Comparison of ENCODE assay signal across 19 mouse cellular contexts in the genomic region with DNA sequence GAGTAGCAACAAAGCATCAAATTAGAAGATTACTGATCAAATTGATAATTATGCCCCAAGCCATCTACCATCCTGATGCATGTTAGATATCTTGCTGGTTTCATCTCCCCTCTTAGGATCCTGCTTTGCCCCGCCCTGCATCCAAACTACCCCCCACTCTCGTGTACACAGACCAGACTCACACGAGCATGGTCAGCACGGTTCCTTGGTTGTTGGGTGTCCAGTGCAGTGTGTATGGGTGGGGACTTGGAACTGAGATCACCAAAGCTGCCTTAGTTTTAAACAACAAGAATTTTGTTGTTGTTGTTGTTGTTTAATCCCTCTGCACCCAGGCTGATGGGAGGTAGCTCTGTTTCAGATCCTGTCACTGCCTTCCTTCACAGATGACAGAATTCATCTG.
DNase-seq lines count a peak whose midpoint lies in the region; ATAC-seq and TF ChIP-seq lines count a peak whose summit lies in the region.
"Had no signal": no experiment of that assay in that cellular context is flagged by ENCODE, and none has a peak within 500 bp of the region (broad histone marks: within the 10 kb centered on the region; RNA-seq: fewer than 3 reads in every experiment).

No protein-coding gene starts in this region.

- no peaks in the 10 kb centered on the region for H3K36me3 ChIP-seq in kidney, adult 2 months (ENCODE audit: control insufficient read depth, insufficient read depth, low read length)
- H3K36me3 ChIP-seq in kidney, embryonic 16.5 days (ENCODE audit: insufficient read depth, low read length) = peaks cover 11% of the 10 kb centered on the region; the same call in 1 of the 2 replicates
- H3K36me3 ChIP-seq in lung, embryonic 16.5 days (ENCODE audit: control insufficient read depth, insufficient read depth, low read length) = peaks cover 8% of the 10 kb centered on the region
- H3K36me3 ChIP-seq in embryonic facial prominence, embryonic 15.5 days = peaks cover 12% of the 10 kb centered on the region; the same call in 1 of the 2 replicates
- H3K36me3 ChIP-seq: hindbrain, embryonic 12.5 days had no signal

- intact Hi-C loops in gastrocnemius, adult 2 months (cut with DNase I) = no loop called here
- intact Hi-C loops in gastrocnemius, postnatal 14 days (cut with DNase I; ENCODE audit: low total_unique reads) = no loop called here

- TF ChIP-seq CTCF in gastrocnemius, adult 2 months (IDR thresholded peaks at IDR 0.05) = no peak
- no peak for TF ChIP-seq CTCF in kidney, adult 2 months (conservative IDR thresholded peaks at IDR 0.05; ENCODE audit: insufficient read depth, insufficient read length, low read depth, low read length)
- TF ChIP-seq CTCF in lung, adult 2 months (IDR thresholded peaks at IDR 0.05; ENCODE audit: insufficient read depth, low read length) = no peak

- no peak overlapping the region for H3K4me2 ChIP-seq in kidney, embryonic 16.5 days (replicated peaks; ENCODE audit: low read depth, low read length)
- H3K4me2 ChIP-seq in lung, embryonic 16.5 days (ENCODE audit: low read depth, low read length) = no peak overlapping the region
- H3K4me2 ChIP-seq in embryonic facial prominence, embryonic 15.5 days (replicated peaks) = no peak overlapping the region
- H3K4me2 ChIP-seq: embryonic facial prominence, embryonic 12.5 days; forebrain, embryonic 13.5 days; heart, embryonic 12.5 days; hindbrain, embryonic 12.5 days had no signal

- no peak overlapping the region for H3K4me3 ChIP-seq in gastrocnemius, adult 2 months
- H3K4me3 ChIP-seq in kidney, adult 2 months (ENCODE audit: insufficient read depth, low read depth, low read length) = no peak overlapping the region
- H3K4me3 ChIP-seq in kidney, embryonic 16.5 days (ENCODE audit: low read length) = no peak overlapping the region
- no peak overlapping the region for H3K4me3 ChIP-seq in lung, embryonic 16.5 days (ENCODE audit: low read length)
- no peak overlapping the region for H3K4me3 ChIP-seq in lung, adult 2 months (replicated peaks; ENCODE audit: extremely low read depth, low read depth, low read length)
- no peak overlapping the region for H3K4me3 ChIP-seq in embryonic facial prominence, embryonic 15.5 days (replicated peaks)
- H3K4me3 ChIP-seq: embryonic facial prominence, embryonic 12.5 days; forebrain, embryonic 13.5 days; heart, embryonic 12.5 days; hindbrain, embryonic 12.5 days had no signal

- 48% methylated on average over 4 of the region's 4 CpGs for WGBS in kidney, adult 2 months
- 79% methylated on average over 4 of the region's 4 CpGs for WGBS in kidney, embryonic 16.5 days
- 68% methylated on average over 4 of the region's 4 CpGs for WGBS in lung, embryonic 16.5 days
- WGBS in lung, adult 2 months = 63% methylated on average over 4 of the region's 4 CpGs
- WGBS in embryonic facial prominence, embryonic 15.5 days = 77% methylated on average over 4 of the region's 4 CpGs

- H3K4me1 ChIP-seq in kidney, adult 2 months (ENCODE audit: control insufficient read depth, insufficient read depth, low read length) = peaks cover 36% of the 10 kb centered on the region
- peaks cover 55% of the 10 kb centered on the region for H3K4me1 ChIP-seq in kidney, embryonic 16.5 days (ENCODE audit: insufficient read depth, low read length)
- H3K4me1 ChIP-seq in lung, embryonic 16.5 days (replicated peaks; ENCODE audit: control insufficient read depth, insufficient read depth, low read length) = peaks cover 60% of the 10 kb centered on the region
- H3K4me1 ChIP-seq in lung, adult 2 months (ENCODE audit: control insufficient read depth, insufficient read depth, low read length) = peaks cover 31% of the 10 kb centered on the region
- H3K4me1 ChIP-seq in embryonic facial prominence, embryonic 15.5 days = peaks cover 82% of the 10 kb centered on the region
- H3K4me1 ChIP-seq: forebrain, embryonic 13.5 days had no signal

- DNase-seq in gastrocnemius, adult 2 months = peak; percentile 9
- no peak for DNase-seq in gastrocnemius, postnatal 14 days
- DNase-seq in kidney, adult 2 months = no peak
- no peak for DNase-seq in lung, adult 2 months
- DNase-seq: adrenal gland, postnatal 10 days; cerebellum, adult 11 months; cerebellum, adult 8-10 months; cerebellum, postnatal 14 days; embryo, embryonic 11 days; forebrain, postnatal 0 days; heart, postnatal 4 days had no signal

- peak overlapping the region; percentile 68 for H3K27ac ChIP-seq in gastrocnemius, adult 2 months
- 0 out of 2 replicates have a peak overlapping the region, but pooled peaks have one; percentile 1 for H3K27ac ChIP-seq in kidney, adult 2 months (ENCODE audit: insufficient read depth, low read depth, low read length)
- H3K27ac ChIP-seq in kidney, embryonic 16.5 days (ENCODE audit: low read length) = no peak overlapping the region
- H3K27ac ChIP-seq in lung, embryonic 16.5 days (ENCODE audit: low read length) = peak overlapping the region; percentile 76; the same call in 1 of the 2 replicates
- peak overlapping the region; percentile 8; the same call in 1 of the 2 replicates for H3K27ac ChIP-seq in embryonic facial prominence, embryonic 15.5 days (replicated peaks)
- H3K27ac ChIP-seq: forebrain, embryonic 13.5 days; hindbrain, embryonic 12.5 days had no signal

- H3K27me3 ChIP-seq in kidney, adult 2 months (replicated peaks; ENCODE audit: control insufficient read depth, insufficient read depth, low read length) = no peaks in the 10 kb centered on the region
- H3K27me3 ChIP-seq in kidney, embryonic 16.5 days (ENCODE audit: insufficient read depth, low read length) = no peaks in the 10 kb centered on the region
- H3K27me3 ChIP-seq in lung, embryonic 16.5 days (ENCODE audit: control insufficient read depth, insufficient read depth, low read depth, low read length) = no peaks in the 10 kb centered on the region
- H3K27me3 ChIP-seq in embryonic facial prominence, embryonic 15.5 days = no peaks in the 10 kb centered on the region
- H3K27me3 ChIP-seq: embryonic facial prominence, embryonic 12.5 days; forebrain, embryonic 13.5 days; heart, embryonic 12.5 days; hindbrain, embryonic 12.5 days had no signal

- ATAC-seq in kidney, embryonic 16.5 days (ENCODE audit: low FRiP score, low TSS enrichment) = no peak
- no peak for ATAC-seq in lung, embryonic 16.5 days (ENCODE audit: low read depth)
- ATAC-seq in embryonic facial prominence, embryonic 15.5 days (ENCODE audit: insufficient number of reproducible peaks, low FRiP score, low TSS enrichment, low read depth) = no peak
- ATAC-seq: forebrain, embryonic 13.5 days; forebrain, postnatal 0 days; hindbrain, embryonic 16.5 days had no signal

- no peaks in the 10 kb centered on the region for H3K9me3 ChIP-seq in kidney, embryonic 16.5 days (ENCODE audit: low read length)
- no peaks in the 10 kb centered on the region for H3K9me3 ChIP-seq in lung, embryonic 16.5 days (ENCODE audit: control insufficient read depth, low read length)
- no peaks in the 10 kb centered on the region for H3K9me3 ChIP-seq in embryonic facial prominence, embryonic 15.5 days (replicated peaks)
- H3K9me3 ChIP-seq: embryonic facial prominence, embryonic 12.5 days; forebrain, embryonic 13.5 days; heart, embryonic 12.5 days; hindbrain, embryonic 12.5 days had no signal

- H3K9ac ChIP-seq in kidney, embryonic 16.5 days (replicated peaks; ENCODE audit: low read length) = no peak overlapping the region
- H3K9ac ChIP-seq in lung, embryonic 16.5 days (ENCODE audit: low read length) = no peak overlapping the region
- H3K9ac ChIP-seq in embryonic facial prominence, embryonic 15.5 days = no peak overlapping the region
- H3K9ac ChIP-seq: embryonic facial prominence, embryonic 12.5 days; forebrain, embryonic 13.5 days; forebrain, postnatal 0 days; heart, embryonic 12.5 days; hindbrain, embryonic 12.5 days had no signal

- TF ChIP-seq POLR2A in kidney, adult 2 months (IDR thresholded peaks at IDR 0.05; ENCODE audit: low read depth, low read length) = no peak
- TF ChIP-seq POLR2A in lung, adult 2 months (IDR thresholded peaks at IDR 0.05; ENCODE audit: borderline replicate concordance, extremely low read depth, low read depth, low read length) = no peak
